Mouse (Mus musculus) monocyte, adult 5-6 weeks (primary cell): ENCODE results near the gene Mxra8. TPM values are rescaled to one million over a fixed set of nuclear protein-coding genes. Genes with fewer than 3 reads are reported as not detected.

Experiments
- ATAC-seq: fragments of 153-309, 156-312 bp; replicated peaks from 2 replicates; pipeline ENCODE4 v1.8.0; 2017; ENCODE audit warnings: mild to moderate bottlenecking; ENCODE audit not compliant: low TSS enrichment, insufficient number of reproducible peaks, severe bottlenecking, poor library complexity, low FRiP score
- total RNA-seq: library from RNA; stranded (forward); fragments of 200-1000, 200-491, 200-594 nt; gene quantifications from 3 replicates; pipeline ENCODE4 v1.2.3, GENCODE M21; 2017

The Mxra8 gene
- total RNA-seq, 1 experiment from 2014 or later, result 15.8 TPM

GRCm38 (mm10) chr4:155832321-155832720, 7.2 kb upstream of the Mxra8 start:
- no peak for ATAC-seq

GRCm38 (mm10) chr4:155833234-155833633, 6.2 kb upstream of the Mxra8 start:
- ATAC-seq, result no peak

- ATAC-seq, result peak; percentile 20
These were observed 5.6 kb upstream of the Mxra8 start for GRCm38 (mm10) chr4:155833836-155834235.

- ATAC-seq, result no peak
These were observed 2.0 kb upstream of the Mxra8 start for GRCm38 (mm10) chr4:155837404-155838010.

- no peak for ATAC-seq
These were observed 1.0 kb upstream of the Mxra8 start for GRCm38 (mm10) chr4:155838187-155839153.

- no peak for ATAC-seq
These were observed 859 bp downstream of the Mxra8 start for GRCm38 (mm10) chr4:155840076-155841002.

- ATAC-seq, result peak; percentile 68
These were observed 1.5 kb downstream of the Mxra8 start for GRCm38 (mm10) chr4:155841003-155841454.

- no peak for ATAC-seq
These were observed 2.3 kb downstream of the Mxra8 start for GRCm38 (mm10) chr4:155841651-155842270.

- ATAC-seq, result no peak
These were observed 3.8 kb downstream of the Mxra8 start for GRCm38 (mm10) chr4:155843231-155843630.

GRCm38 (mm10) chr4:155846871-155847578, 7.5 kb downstream of the Mxra8 start, which contains the start of gene Dvl1:
Dvl1 (plus strand) TSS chr4:155847402.
- ATAC-seq, result peak; percentile 36

- no peak for ATAC-seq
These were observed 8.3 kb downstream of the Mxra8 start for GRCm38 (mm10) chr4:155847591-155848352.

GRCm38 (mm10) chr4:155848434-155849095, 9.1 kb downstream of the Mxra8 start:
- ATAC-seq, result no peak

- no peak for ATAC-seq
These were observed 9.9 kb downstream of the Mxra8 start for GRCm38 (mm10) chr4:155849391-155849790.

GRCm38 (mm10) chr4:155849792-155850451, 10.4 kb downstream of the Mxra8 start:
- no peak for ATAC-seq

- no peak for ATAC-seq
These were observed 11.9 kb downstream of the Mxra8 start for GRCm38 (mm10) chr4:155851368-155851767.

GRCm38 (mm10) chr4:155851951-155852411, 12.5 kb downstream of the Mxra8 start:
- no peak for ATAC-seq
